Mouse (Mus musculus) cortical plate, adult 2 months (tissue): ENCODE results near the gene Nell1. TPM values are rescaled to one million over a fixed set of nuclear protein-coding genes. Genes with fewer than 3 reads are reported as not detected.

ENCODE experiments used
- H3K27ac ChIP-seq: fragments of 200-500 bp; 2 replicates; pipeline ENCODE4 v1.5.1; 2012; ENCODE audit warnings: low read length, control low read depth, inconsistent platforms; ENCODE audit not compliant: insufficient read depth
- H3K4me1 ChIP-seq: fragments of 200-500 bp; 2 replicates; pipeline ENCODE4 v1.6.1; 2011; ENCODE audit warnings: low read length; ENCODE audit not compliant: control insufficient read depth, insufficient read depth
- H3K4me3 ChIP-seq: fragments of 200-500 bp; 2 replicates; pipeline ENCODE4 v1.5.1; 2011; ENCODE audit warnings: mild to moderate bottlenecking, low read length, control low read depth; ENCODE audit not compliant: insufficient read depth
- CTCF ChIP-seq: fragments of 200-500 bp; IDR thresholded peaks from 2 replicates; pipeline ENCODE4 v1.5.1; 2011; ENCODE audit warnings: mild to moderate bottlenecking, control low read depth, low read length; ENCODE audit not compliant: insufficient read depth; ENCODE audit errors: extremely low read depth
- POLR2A ChIP-seq: fragments of 200-500 bp; IDR thresholded peaks from 2 replicates; pipeline ENCODE4 v1.6.1; 2011; ENCODE audit warnings: mild to moderate bottlenecking, low read length, control low read depth; ENCODE audit not compliant: insufficient read depth; ENCODE audit errors: extremely low read depth
- polyA plus RNA-seq: library from polyadenylated mRNA; depleted of rRNA; stranded (reverse); fragments of >200 nt; gene quantifications from 2 replicates; pipeline ENCODE4 v1.2.3, GENCODE M21; 2012

Nell1 gene
- polyA plus RNA-seq, 1 experiment = 27.7 TPM

- H3K4me1 ChIP-seq = no peaks in the 10 kb centered on the region
- no peak overlapping the region for H3K27ac ChIP-seq
- no peak overlapping the region for H3K4me3 ChIP-seq
- TF ChIP-seq CTCF = no peak
- TF ChIP-seq POLR2A = no peak
Observed at GRCm38 (mm10) chr7:50035187-50036153, 60.8 kb downstream of the Nell1 start.

GRCm38 (mm10) chr7:50041112-50041511 lies 66.4 kb downstream of the Nell1 start:
- TF ChIP-seq POLR2A (no peak), CTCF (no peak)
- no peak overlapping the region for H3K27ac ChIP-seq

GRCm38 (mm10) chr7:50050144-50050543 lies 75.5 kb downstream of the Nell1 start:
- H3K4me3 ChIP-seq = no peak overlapping the region
- TF ChIP-seq POLR2A (no peak), CTCF (no peak)
- H3K27ac ChIP-seq = no peak overlapping the region
- no peaks in the 10 kb centered on the region for H3K4me1 ChIP-seq

More at GRCm38 (mm10) chr7:50041112-50041511, 66.4 kb downstream of the Nell1 start:
- no peaks in the 10 kb centered on the region for H3K4me1 ChIP-seq
- H3K4me3 ChIP-seq = no peak overlapping the region

GRCm38 (mm10) chr7:50053704-50054103 lies 79.0 kb downstream of the Nell1 start:
- H3K4me1 ChIP-seq = no peaks in the 10 kb centered on the region
- H3K4me3 ChIP-seq = no peak overlapping the region
- H3K27ac ChIP-seq = no peak overlapping the region
- TF ChIP-seq POLR2A (no peak), CTCF (no peak)

GRCm38 (mm10) chr7:50094461-50094860 lies 119.8 kb downstream of the Nell1 start:
- no peak overlapping the region for H3K4me3 ChIP-seq
- H3K27ac ChIP-seq = no peak overlapping the region
- peaks cover 2% of the 10 kb centered on the region; the same call in 1 of the 2 replicates for H3K4me1 ChIP-seq
- TF ChIP-seq CTCF = no peak
- no peak for TF ChIP-seq POLR2A

GRCm38 (mm10) chr7:50105612-50106321 lies 131.1 kb downstream of the Nell1 start:
- H3K4me1 ChIP-seq = no peaks in the 10 kb centered on the region
- H3K4me3 ChIP-seq = no peak overlapping the region
- H3K27ac ChIP-seq = no peak overlapping the region
- no peak for TF ChIP-seq CTCF
- TF ChIP-seq POLR2A = no peak

- H3K4me3 ChIP-seq = no peak overlapping the region
- H3K4me1 ChIP-seq = no peaks in the 10 kb centered on the region
- H3K27ac ChIP-seq = no peak overlapping the region
- TF ChIP-seq CTCF (no peak), POLR2A (no peak)
Observed at GRCm38 (mm10) chr7:50107261-50107660, 132.6 kb downstream of the Nell1 start.

GRCm38 (mm10) chr7:50118348-50118747 lies 143.7 kb downstream of the Nell1 start:
- Histone ChIP-seq H3K27ac (no peak overlapping the region), H3K4me1 (no peaks in the 10 kb centered on the region), H3K4me3 (no peak overlapping the region)
- TF ChIP-seq CTCF (no peak), POLR2A (no peak)

- Histone ChIP-seq H3K4me3 (no peak overlapping the region), H3K27ac (no peak overlapping the region), H3K4me1 (no peaks in the 10 kb centered on the region)
- TF ChIP-seq CTCF (no peak), POLR2A (no peak)
Observed at GRCm38 (mm10) chr7:50137706-50138105, 163.0 kb downstream of the Nell1 start.

GRCm38 (mm10) chr7:50149326-50149725 lies 174.7 kb downstream of the Nell1 start:
- no peaks in the 10 kb centered on the region for H3K4me1 ChIP-seq
- H3K27ac ChIP-seq = no peak overlapping the region
- no peak overlapping the region for H3K4me3 ChIP-seq
- no peak for TF ChIP-seq CTCF
- TF ChIP-seq POLR2A = no peak
